ENCODE assay signal across 8 mouse cellular contexts in the genomic region with DNA sequence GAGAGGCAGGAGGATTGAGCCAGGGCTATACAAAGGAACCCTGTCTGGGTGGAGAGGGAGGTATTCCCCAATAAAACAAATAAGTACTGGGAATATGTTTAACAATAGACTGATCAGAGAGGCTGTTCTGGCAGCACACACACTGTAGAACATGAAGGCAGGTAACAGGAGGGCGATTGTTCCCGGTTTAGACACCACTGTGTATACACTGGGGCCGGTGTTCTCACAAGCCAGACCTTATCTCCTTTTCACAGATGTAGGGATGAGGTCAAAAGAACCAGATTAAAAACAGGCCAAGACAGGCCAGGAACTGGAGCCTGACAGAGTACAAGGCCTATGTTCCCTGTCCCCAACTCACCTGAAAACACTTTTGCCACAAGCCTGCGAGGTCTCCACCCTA. TPM values are rescaled to one million over a fixed set of nuclear protein-coding genes. Genes with fewer than 3 reads are reported as not detected.
A peak's percentile ranks its signal among the peaks of the same experiment; 100 is the strongest.
DNase-seq lines count a peak whose midpoint lies in the region; ATAC-seq and TF ChIP-seq lines count a peak whose summit lies in the region.

No protein-coding gene starts in this region.

- H3K27me3 ChIP-seq in kidney, embryonic 16.5 days (ENCODE audit: insufficient read depth, low read length), result no peaks in the 10 kb centered on the region
- no peaks in the 10 kb centered on the region for H3K27me3 ChIP-seq in heart, postnatal 0 days (ENCODE audit: control insufficient read depth, insufficient read depth, low read length)
- no peaks in the 10 kb centered on the region for H3K27me3 ChIP-seq in midbrain, embryonic 13.5 days

- no peaks in the 10 kb centered on the region for H3K36me3 ChIP-seq in kidney, embryonic 16.5 days (ENCODE audit: insufficient read depth, low read length)
- H3K36me3 ChIP-seq in heart, postnatal 0 days (replicated peaks; ENCODE audit: control insufficient read depth, insufficient read depth, low read length), result no peaks in the 10 kb centered on the region
- H3K36me3 ChIP-seq in midbrain, embryonic 13.5 days, result peaks cover 5% of the 10 kb centered on the region; the same call in 1 of the 2 replicates

- DNase-seq in kidney, postnatal 25 days, result no peak
- peak; percentile 59 for DNase-seq in c-Kit-negative CD71-positive TER-119-positive erythroid progenitor cells, embryonic 14.5 days (ENCODE audit: low read depth, low spot score)
- no peak for DNase-seq in heart, postnatal 0 days (ENCODE audit: low spot score)
- no peak for DNase-seq in kidney, postnatal 4 days
- DNase-seq in thymus, postnatal 4 days, result no peak
- DNase-seq in ovary, adult 18-20 months (ENCODE audit: low spot score), result no peak

- peaks cover 40% of the 10 kb centered on the region for H3K4me1 ChIP-seq in kidney, embryonic 16.5 days (ENCODE audit: insufficient read depth, low read length)
- peaks cover 60% of the 10 kb centered on the region for H3K4me1 ChIP-seq in heart, postnatal 0 days (ENCODE audit: control insufficient read depth, insufficient read depth)
- H3K4me1 ChIP-seq in midbrain, embryonic 13.5 days (replicated peaks), result peaks cover 47% of the 10 kb centered on the region

- H3K4me3 ChIP-seq in kidney, embryonic 16.5 days (ENCODE audit: low read length), result no peak overlapping the region
- no peak overlapping the region for H3K4me3 ChIP-seq in heart, postnatal 0 days (ENCODE audit: low read depth, low read length)
- H3K4me3 ChIP-seq in midbrain, embryonic 13.5 days (replicated peaks), result no peak overlapping the region

- H3K4me2 ChIP-seq in kidney, embryonic 16.5 days (replicated peaks; ENCODE audit: low read depth, low read length), result peak overlapping the region; percentile 54; the same call in 1 of the 2 replicates
- H3K4me2 ChIP-seq in heart, postnatal 0 days (ENCODE audit: low read depth, low read length), result 0 out of 2 replicates have a peak overlapping the region, but pooled peaks have one; percentile 68
- H3K4me2 ChIP-seq in midbrain, embryonic 13.5 days (replicated peaks), result peak overlapping the region; percentile 51; the same call in 1 of the 2 replicates

- no peak for ATAC-seq in kidney, embryonic 16.5 days (ENCODE audit: low FRiP score, low TSS enrichment)
- ATAC-seq in heart, postnatal 0 days (ENCODE audit: insufficient read depth, low read depth), result no peak
- ATAC-seq in midbrain, embryonic 13.5 days, result no peak

- TF ChIP-seq CTCF in heart, postnatal 0 days (IDR thresholded peaks at IDR 0.05; ENCODE audit: low read depth), result no peak

- 43% methylated on average over 4 of the region's 4 CpGs for WGBS in kidney, embryonic 16.5 days
- 37% methylated on average over 4 of the region's 4 CpGs for WGBS in heart, postnatal 0 days
- WGBS in midbrain, embryonic 13.5 days, result 44% methylated on average over 4 of the region's 4 CpGs

- no peaks in the 10 kb centered on the region for H3K9me3 ChIP-seq in kidney, embryonic 16.5 days (ENCODE audit: low read length)
- H3K9me3 ChIP-seq in heart, postnatal 0 days (replicated peaks; ENCODE audit: control insufficient read depth, low read length), result no peaks in the 10 kb centered on the region
- H3K9me3 ChIP-seq in midbrain, embryonic 13.5 days, result no peaks in the 10 kb centered on the region

- no peak for TF ChIP-seq EP300 in heart, postnatal 0 days (IDR thresholded peaks at IDR 0.05; ENCODE audit: low read depth)

- H3K9ac ChIP-seq in kidney, embryonic 16.5 days (replicated peaks; ENCODE audit: low read length), result no peak overlapping the region
- H3K9ac ChIP-seq in heart, postnatal 0 days (replicated peaks; ENCODE audit: low read depth, low read length), result no peak overlapping the region
- no peak overlapping the region for H3K9ac ChIP-seq in midbrain, embryonic 13.5 days (replicated peaks)

- no peak overlapping the region for H3K27ac ChIP-seq in kidney, embryonic 16.5 days (ENCODE audit: low read length)
- H3K27ac ChIP-seq in heart, postnatal 0 days (ENCODE audit: low read depth), result peak overlapping the region; percentile 90; the same call in 1 of the 2 replicates
- H3K27ac ChIP-seq in midbrain, embryonic 13.5 days, result peak overlapping the region; percentile 15; the same call in 1 of the 2 replicates

RNA-seq across cellular contexts. Expression of gene Uck2, which starts 13.8 kb away (rescaled TPM):
- 67.7 and 72.3 TPM in 2 replicates for polyA plus RNA-seq in kidney, embryonic 16.5 days (2015; fragmentation: Nextera tagmentation; extraction: Ambion mirVana)
- total RNA-seq in heart, postnatal 0 days (2014; rRNA removed; ENCODE audit: low replicate concordance), result 60.3 and 82.4 TPM in 2 replicates
- polyA plus RNA-seq in heart, postnatal 0 days (2015; fragmentation: Nextera tagmentation; extraction: Ambion mirVana), result 26.4 and 30.7 TPM in 2 replicates
- 67.6 and 70.1 TPM in 2 replicates for polyA plus RNA-seq in midbrain, embryonic 13.5 days (2015; fragmentation: Nextera tagmentation; extraction: Ambion mirVana)

RNA-seq across cellular contexts. Expression of gene Tmco1, which starts 36.9 kb away (rescaled TPM):
- polyA plus RNA-seq in kidney, embryonic 16.5 days (2015; fragmentation: Nextera tagmentation; extraction: Ambion mirVana), result 117 and 125 TPM in 2 replicates
- 68.1 and 113 TPM in 2 replicates for total RNA-seq in heart, postnatal 0 days (2014; rRNA removed; ENCODE audit: low replicate concordance)
- 86.6 and 96.7 TPM in 2 replicates for polyA plus RNA-seq in heart, postnatal 0 days (2015; fragmentation: Nextera tagmentation; extraction: Ambion mirVana)
- polyA plus RNA-seq in midbrain, embryonic 13.5 days (2015; fragmentation: Nextera tagmentation; extraction: Ambion mirVana), result 75.3 and 76.9 TPM in 2 replicates
